Mouse (Mus musculus) liver, embryonic 14.5 days (tissue): ENCODE results near the gene Ric1.

Source experiments
- CTCF ChIP-seq: IDR thresholded peaks from 2 replicates; pipeline ENCODE4 v1.5.1; 2016; ENCODE audit warnings: antibody characterized with exemption, low read depth, control low read depth
- EP300 ChIP-seq: IDR thresholded peaks from 2 replicates; pipeline ENCODE4 v1.6.1; 2016; ENCODE audit warnings: antibody characterized with exemption, low read depth

DNA sequence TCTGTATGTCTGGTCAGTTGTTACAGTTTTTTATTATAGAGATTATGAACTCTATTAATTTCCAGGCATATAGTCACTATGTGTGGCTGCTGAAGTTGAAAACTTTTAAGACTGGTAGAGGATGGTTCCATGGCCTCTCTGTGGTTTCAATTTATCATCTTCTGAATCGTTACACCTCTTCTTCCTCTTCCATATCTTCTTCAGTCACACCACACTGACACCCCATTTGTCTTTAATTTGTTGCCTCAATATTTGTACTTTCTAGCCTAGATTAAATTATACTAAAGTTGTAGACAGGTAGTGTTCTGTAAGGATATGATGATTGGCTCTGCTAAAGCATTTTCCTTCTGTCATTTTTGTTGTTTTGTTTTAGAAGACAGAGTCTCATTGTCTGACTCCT is 44.4 kb downstream of the Ric1 start:
- TF ChIP-seq EP300: no peak
- no peak for TF ChIP-seq CTCF
